Mouse (Mus musculus) megakaryocyte-erythroid progenitor cell, adult 5 weeks (primary cell): Measurements from ENCODE around the gene Crcp. TPM values are rescaled to one million over a fixed set of nuclear protein-coding genes. Genes with fewer than 3 reads are reported as not detected.

Source experiments
- polyA plus RNA-seq: library from polyadenylated mRNA; stranded (reverse); fragments of >175 nt; gene quantifications from 2 replicates; pipeline ENCODE4 v1.2.3, GENCODE M21; 2012

The Crcp gene
- 9.2 and 12.2 TPM in 2 replicates for polyA plus RNA-seq

DNA sequence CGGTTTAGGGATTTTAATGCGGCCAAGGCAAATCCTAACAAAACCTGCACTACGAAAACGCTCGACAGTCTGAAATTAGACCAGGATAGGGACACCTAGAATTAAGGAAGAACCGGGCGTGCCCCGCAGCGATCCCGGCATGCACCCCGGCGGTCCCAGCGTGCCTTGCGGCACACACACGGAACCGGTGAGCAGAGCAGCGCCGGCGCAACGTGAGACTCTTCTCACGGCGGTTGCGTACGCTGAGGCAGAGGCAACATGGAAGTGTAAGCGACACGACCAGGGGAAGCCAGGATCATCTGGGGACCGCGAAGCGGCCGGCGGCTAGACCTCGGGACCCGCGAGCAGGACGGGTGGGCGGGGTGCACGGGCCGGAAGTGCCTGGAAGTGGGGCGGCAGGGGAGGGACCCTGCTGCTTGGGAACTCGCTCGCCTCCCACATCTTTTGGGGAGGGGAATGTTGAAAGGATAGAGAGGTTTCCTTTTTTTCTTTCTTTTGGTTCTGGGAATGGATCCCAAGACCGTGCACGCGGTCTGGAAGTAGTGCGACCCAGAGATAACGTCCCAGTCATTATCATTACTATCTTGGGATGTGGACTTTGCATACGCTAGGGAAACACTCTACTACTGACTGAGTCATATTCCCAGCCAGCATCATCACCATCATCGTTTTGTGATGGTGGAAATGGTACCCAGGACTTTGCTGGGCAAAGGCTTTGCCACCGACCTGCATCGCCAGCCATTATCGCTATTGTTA lies at the start of gene Crcp, which contains the start of gene Asl:
Crcp (plus strand) TSS at position 149 of the 756 bp plus-strand sequence.
Asl (minus strand) TSS at position 106 of the 756 bp plus-strand sequence.

DNA sequence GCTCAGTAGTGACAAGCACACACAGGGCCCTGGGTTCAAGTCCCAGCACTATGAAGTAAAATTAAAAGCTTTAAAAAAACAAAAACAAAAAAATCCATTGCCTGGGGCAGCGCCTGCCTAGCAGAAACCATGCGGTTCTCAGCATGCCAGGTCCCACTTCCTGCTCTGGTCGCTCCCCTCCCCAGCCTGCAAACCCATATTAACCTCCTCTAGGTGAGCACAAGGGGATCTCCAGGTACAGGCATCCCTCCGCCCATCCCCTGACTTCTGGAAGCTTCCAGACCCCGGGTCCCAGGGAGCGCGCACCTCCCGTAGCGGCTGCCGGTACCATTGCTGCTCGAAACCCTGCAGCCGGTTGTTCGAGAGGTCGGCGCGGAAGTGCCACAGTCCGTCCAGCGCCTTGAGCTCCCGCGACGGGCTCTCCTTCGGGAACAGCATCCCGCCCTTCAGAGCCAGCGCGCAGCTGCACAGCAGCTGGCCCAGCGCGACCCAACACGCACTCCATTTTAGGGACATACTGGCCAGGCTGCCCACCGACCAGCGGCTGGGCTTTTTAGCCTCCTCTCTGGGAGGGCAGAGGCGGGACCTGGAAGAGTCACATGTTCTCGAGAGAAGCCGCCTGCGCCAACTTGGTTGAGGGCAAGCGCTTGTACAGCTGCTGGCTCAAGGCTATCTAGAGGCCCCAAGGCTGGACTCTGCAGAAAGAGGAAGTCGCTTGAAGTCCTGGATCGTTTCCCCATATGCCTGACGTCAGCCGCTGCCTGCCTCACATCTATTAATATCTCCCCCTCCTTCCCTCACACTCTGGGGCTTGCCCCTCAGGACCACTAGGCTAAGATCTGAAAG lies 26.6 kb upstream of the Crcp start, which contains the start of gene Gusb:
Gusb (minus strand) TSS at position 749 of the 846 bp plus-strand sequence.

DNA sequence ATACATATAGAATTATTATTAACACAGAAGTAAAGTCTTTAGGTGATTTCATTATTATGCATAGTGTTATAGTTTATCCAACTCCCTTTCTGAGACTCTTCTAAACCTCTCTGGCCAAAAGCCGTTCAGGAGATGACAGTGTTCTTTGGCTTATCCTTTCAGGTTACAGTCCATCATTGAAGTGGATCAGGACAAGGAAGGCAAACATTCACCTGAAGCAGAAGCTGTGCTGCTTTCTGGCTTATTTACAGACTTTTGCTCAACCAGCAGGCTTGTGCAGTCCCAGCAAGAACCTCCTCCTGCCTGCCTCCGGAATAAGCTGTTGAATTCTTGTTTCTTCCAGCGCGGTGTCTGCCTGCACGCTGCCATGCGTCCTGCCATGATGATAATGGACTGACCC lies 43.9 kb downstream of the Crcp start, which contains the start of gene Tpst1:
Tpst1 (plus strand) TSS at position 301 of the 400 bp plus-strand sequence.

Other genes starting within 250 kb of the Crcp start
- gene Psph, start 241.8 kb upstream of the Crcp start, polyA plus RNA-seq, result 26.1 and 32.4 TPM in 2 replicates
- 25.6 and 26.9 TPM in 2 replicates for gene Sumf2, start 182.3 kb upstream of the Crcp start, polyA plus RNA-seq
- gene Chchd2, start 141.8 kb upstream of the Crcp start, polyA plus RNA-seq, result 504 and 509 TPM in 2 replicates
- 1.6 and 2.7 TPM in 2 replicates for gene Zbed5, start 133.6 kb upstream of the Crcp start, polyA plus RNA-seq
- 0.03 and 0.34 TPM in 2 replicates for gene Phkg1, start 130.7 kb upstream of the Crcp start, polyA plus RNA-seq
- 1.5 and 3.0 TPM in 2 replicates for gene Nupr1l, start 120.8 kb upstream of the Crcp start, polyA plus RNA-seq
- gene Vkorc1l1, start 87.3 kb upstream of the Crcp start, polyA plus RNA-seq, result 8.4 and 8.6 TPM in 2 replicates
- gene Gusb, start 26.2 kb upstream of the Crcp start, polyA plus RNA-seq, result 49.1 and 57.2 TPM in 2 replicates
- gene Asl, start within 50 bp of the Crcp start, polyA plus RNA-seq, result 29.9 and 31.8 TPM in 2 replicates
- gene Tpst1, start 44.0 kb downstream of the Crcp start, polyA plus RNA-seq, result 16.3 and 18.6 TPM in 2 replicates
- gene Kctd7, start 115.6 kb downstream of the Crcp start, polyA plus RNA-seq, result 6.0 and 12.9 TPM in 2 replicates
- 35.3 and 69.0 TPM in 2 replicates for gene Rabgef1, start 142.5 kb downstream of the Crcp start, polyA plus RNA-seq
- 50.6 and 50.8 TPM in 2 replicates for gene Tmem248, start 187.8 kb downstream of the Crcp start, polyA plus RNA-seq
- 28.9 and 29.7 TPM in 2 replicates for gene Sbds, start 226.2 kb downstream of the Crcp start, polyA plus RNA-seq
- 7.7 and 9.6 TPM in 2 replicates for gene Tyw1, start 226.3 kb downstream of the Crcp start, polyA plus RNA-seq